In the genomic region with DNA sequence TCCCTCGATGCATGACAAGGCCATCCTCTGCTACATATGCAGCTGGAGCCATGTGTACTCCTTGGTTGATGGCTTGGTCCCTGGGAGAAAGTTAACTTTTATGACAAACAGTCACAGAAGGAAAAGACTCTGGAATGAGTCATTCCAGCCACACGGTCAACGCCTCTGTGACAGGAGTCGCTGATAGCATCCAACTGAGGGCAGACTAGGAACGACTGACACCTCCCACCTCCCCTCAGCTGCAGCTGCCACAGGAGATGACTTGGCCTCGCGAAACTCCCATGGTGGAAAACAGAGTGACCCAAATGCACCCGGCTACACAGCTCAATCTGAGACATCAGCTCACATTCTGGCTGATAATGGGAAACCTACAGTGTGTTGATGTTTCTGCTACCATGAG, we compare ENCODE assay signal across 29 mouse cellular contexts.
DNase-seq lines count a peak whose midpoint lies in the region; ATAC-seq and TF ChIP-seq lines count a peak whose summit lies in the region.
"Had no signal": no experiment of that assay in that cellular context is flagged by ENCODE, and none has a peak within 500 bp of the region (broad histone marks: within the 10 kb centered on the region; RNA-seq: fewer than 3 reads in every experiment).

No protein-coding gene starts in this region.

- no peak overlapping the region for H3ac ChIP-seq in myocyte (ENCODE audit: control insufficient read depth, insufficient read length)

- peaks cover 4% of the 10 kb centered on the region; the same call in 1 of the 2 replicates for H3K36me3 ChIP-seq in lung, embryonic 16.5 days (ENCODE audit: control insufficient read depth, insufficient read depth, low read length)
- H3K36me3 ChIP-seq in myocyte (ENCODE audit: control insufficient read depth, insufficient read depth) = no peaks in the 10 kb centered on the region
- H3K36me3 ChIP-seq: embryonic facial prominence, embryonic 10.5 days; embryonic facial prominence, embryonic 13.5 days; forebrain, embryonic 12.5 days; forebrain, embryonic 15.5 days; heart, embryonic 12.5 days had no signal

- H3K27ac ChIP-seq in lung, embryonic 16.5 days (ENCODE audit: low read length) = no peak overlapping the region
- H3K27ac ChIP-seq: embryonic facial prominence, embryonic 10.5 days; embryonic facial prominence, embryonic 13.5 days; forebrain, embryonic 12.5 days; forebrain, embryonic 15.5 days; heart, adult 2 months; hindbrain, embryonic 14.5 days; hindbrain, postnatal 0 days had no signal

- H3K4me1 ChIP-seq in lung, embryonic 16.5 days (replicated peaks; ENCODE audit: control insufficient read depth, insufficient read depth, low read length) = no peaks in the 10 kb centered on the region
- H3K4me1 ChIP-seq: embryonic facial prominence, embryonic 10.5 days; embryonic facial prominence, embryonic 13.5 days; forebrain, embryonic 12.5 days; forebrain, embryonic 15.5 days had no signal

- ATAC-seq in lung, embryonic 16.5 days (ENCODE audit: low read depth) = peak; percentile 31; the same call in 1 of the 2 replicates
- ATAC-seq: CD4-positive, CD25-positive, alpha-beta regulatory T cell, adult 4 months; forebrain, embryonic 15.5 days; hindbrain, postnatal 0 days; inflammation-experienced regulatory T-cells, adult 6 months had no signal

- TF ChIP-seq POLR2A in myocyte (IDR thresholded peaks at IDR 0.05; ENCODE audit: insufficient read length, low read depth) = no peak

- no peaks in the 10 kb centered on the region for H3K9me3 ChIP-seq in lung, embryonic 16.5 days (ENCODE audit: control insufficient read depth, low read length)
- H3K9me3 ChIP-seq: embryonic facial prominence, embryonic 10.5 days; embryonic facial prominence, embryonic 13.5 days; forebrain, embryonic 12.5 days; forebrain, embryonic 15.5 days; heart, embryonic 12.5 days had no signal

- no peaks in the 10 kb centered on the region for H3K79me2 ChIP-seq in myocyte (ENCODE audit: control insufficient read depth, insufficient read depth)

- no peak overlapping the region for H3K9ac ChIP-seq in lung, embryonic 16.5 days (ENCODE audit: low read length)
- H3K9ac ChIP-seq: embryonic facial prominence, embryonic 13.5 days; forebrain, embryonic 12.5 days; forebrain, embryonic 15.5 days; heart, embryonic 12.5 days; hindbrain, embryonic 14.5 days had no signal

- no peak overlapping the region for H3K4me2 ChIP-seq in lung, embryonic 16.5 days (ENCODE audit: low read depth, low read length)
- peak overlapping the region; percentile 15 for H3K4me2 ChIP-seq in myocyte (ENCODE audit: low read depth)
- H3K4me2 ChIP-seq: embryonic facial prominence, embryonic 13.5 days; forebrain, embryonic 12.5 days; forebrain, embryonic 15.5 days; heart, embryonic 12.5 days; hindbrain, embryonic 14.5 days had no signal

- no peak overlapping the region for H3K4me3 ChIP-seq in lung, embryonic 16.5 days (ENCODE audit: low read length)
- H3K4me3 ChIP-seq in myocyte = no peak overlapping the region
- H3K4me3 ChIP-seq: embryonic facial prominence, embryonic 10.5 days; embryonic facial prominence, embryonic 13.5 days; erythroblast, embryonic 14.5 days; forebrain, embryonic 12.5 days; forebrain, embryonic 15.5 days; heart, adult 2 months; heart, embryonic 12.5 days had no signal

- H3K27me3 ChIP-seq in lung, embryonic 16.5 days (ENCODE audit: control insufficient read depth, insufficient read depth, low read depth, low read length) = no peaks in the 10 kb centered on the region
- H3K27me3 ChIP-seq in myocyte (ENCODE audit: control insufficient read depth, insufficient read depth, insufficient read length) = no peaks in the 10 kb centered on the region
- H3K27me3 ChIP-seq: embryonic facial prominence, embryonic 13.5 days; forebrain, embryonic 12.5 days; forebrain, embryonic 15.5 days had no signal

- WGBS in lung, embryonic 16.5 days = 26% methylated on average over 8 of the region's 8 CpGs

- DNase-seq in heart, adult 11 months = peak; percentile 85
- DNase-seq in heart, adult 9 months (ENCODE audit: low spot score in 2 of 2) = no peak
- no peak for DNase-seq in lung, postnatal 25 days (ENCODE audit: low spot score)
- peak; percentile 55 for DNase-seq in 3134 (ENCODE audit: extremely low read depth, insufficient read length, low spot score)
- DNase-seq in spleen, postnatal 10 days (ENCODE audit: low spot score in 2 of 2) = no peak
- no peak for DNase-seq in adrenal gland, adult (ENCODE audit: inconsistent age in 2 of 2, low spot score in 1 of 2)
- DNase-seq: adrenal gland, adult 8-10 months; adrenal gland, postnatal 25 days; cerebellum, adult 11 months; cerebellum, adult 2 months; cerebellum, adult 9-11 months; cerebellum, postnatal 25 days; embryo, embryonic 11 days; gastrocnemius, postnatal 25 days; heart, adult 2 months; heart, postnatal 14 days; heart, postnatal 4 days had no signal

TF ChIP-seq in myocyte, 11 proteins besides CTCF, POLR2A, EP300 and RAD21:
- TF ChIP-seq MYOD1 (IDR thresholded peaks at IDR 0.05; ENCODE audit: control insufficient read depth in 1 of 3, insufficient read length in 2 of 3, low read depth in 2 of 3) (peak in 1 of 3 experiments; percentile 67), POLR2AphosphoS2 (IDR thresholded peaks at IDR 0.05; ENCODE audit: insufficient read length, low read depth) (no peak), TCF3 (IDR thresholded peaks at IDR 0.05; ENCODE audit: insufficient read length, low read depth) (no peak), CEBPB (IDR thresholded peaks at IDR 0.05; ENCODE audit: insufficient read depth, poor library complexity, severe bottlenecking) (no peak), MYOG (IDR thresholded peaks at IDR 0.05; ENCODE audit: control insufficient read depth in 1 of 3, insufficient read depth in 1 of 3, insufficient read length in 2 of 3, low read depth in 2 of 3) (peak in 1 of 3 experiments; percentile 58)

Comparison
In these comparisons a context has a peak if more than half of its experiments do, and no peak if none do; other contexts are left out.
1. DNase-seq: peak in heart, adult 11 months (single experiment) and 3134 (single experiment); none in heart, adult 9 months (0 of 2), lung, postnatal 25 days (single experiment), spleen, postnatal 10 days (0 of 2) and adrenal gland, adult (0 of 2).